In genomic region chr1:82288421-82288990, GRCm38 (mm10) we compare ENCODE assay signal across 8 mouse cellular contexts. TPM values are rescaled to one million over a fixed set of nuclear protein-coding genes. Genes with fewer than 3 reads are reported as not detected.
DNase-seq lines count a peak whose midpoint lies in the region; ATAC-seq and TF ChIP-seq lines count a peak whose summit lies in the region.

No protein-coding gene starts in this region.

- H3K9me3 ChIP-seq in neural tube, embryonic 14.5 days (ENCODE audit: control insufficient read depth, low read length), result no peaks in the 10 kb centered on the region

- 90% methylated on average over 18 of the region's 18 CpGs for WGBS in kidney, adult 2 months
- WGBS in neural tube, embryonic 14.5 days, result 94% methylated on average over 18 of the region's 18 CpGs

- no peaks in the 10 kb centered on the region for H3K27me3 ChIP-seq in kidney, adult 2 months (replicated peaks; ENCODE audit: control insufficient read depth, insufficient read depth, low read length)
- no peaks in the 10 kb centered on the region for H3K27me3 ChIP-seq in neural tube, embryonic 14.5 days (ENCODE audit: control insufficient read depth, insufficient read depth, low read length)

- no peak overlapping the region for H3K4me3 ChIP-seq in kidney, adult 2 months (ENCODE audit: insufficient read depth, low read depth, low read length)
- H3K4me3 ChIP-seq in neural tube, embryonic 14.5 days (ENCODE audit: low read depth, low read length), result peak overlapping the region; percentile 44; the same call in 1 of the 2 replicates

- DNase-seq in kidney, adult 2 months, result no peak
- no peak for DNase-seq in kidney, adult 11 months
- peak; percentile 45 to 51 for DNase-seq in cerebellum, postnatal 25 days
- peak; percentile 31 for DNase-seq in gastrocnemius, postnatal 10 days
- DNase-seq in layer of hippocampus, postnatal 25 days (ENCODE audit: extremely low spot score in 1 of 2, low spot score in 1 of 2), result peak; percentile 24 to 38
- DNase-seq in Muller cell, postnatal 12 days (ENCODE audit: inconsistent ontology term), result no peak
- DNase-seq in adipocyte (ENCODE audit: low spot score), result no peak

- ATAC-seq in neural tube, embryonic 14.5 days (ENCODE audit: low read depth), result no peak

- no peak overlapping the region for H3K9ac ChIP-seq in neural tube, embryonic 14.5 days (replicated peaks; ENCODE audit: low read depth, low read length)

- no peaks in the 10 kb centered on the region for H3K36me3 ChIP-seq in kidney, adult 2 months (ENCODE audit: control insufficient read depth, insufficient read depth, low read length)
- H3K36me3 ChIP-seq in neural tube, embryonic 14.5 days (ENCODE audit: control insufficient read depth, insufficient read depth, low read length), result no peaks in the 10 kb centered on the region; the same call in 1 of the 2 replicates

- H3K4me2 ChIP-seq in neural tube, embryonic 14.5 days (ENCODE audit: low read depth, low read length), result peak overlapping the region; percentile 84

- no peak for TF ChIP-seq POLR2A in kidney, adult 2 months (IDR thresholded peaks at IDR 0.05; ENCODE audit: low read depth, low read length)

- H3K4me1 ChIP-seq in kidney, adult 2 months (ENCODE audit: control insufficient read depth, insufficient read depth, low read length), result peaks cover 6% of the 10 kb centered on the region; the same call in 1 of the 2 replicates
- peaks cover 43% of the 10 kb centered on the region for H3K4me1 ChIP-seq in neural tube, embryonic 14.5 days (ENCODE audit: control insufficient read depth, insufficient read depth, low read length)

- TF ChIP-seq CTCF in kidney, adult 2 months (conservative IDR thresholded peaks at IDR 0.05; ENCODE audit: insufficient read depth, insufficient read length, low read depth, low read length), result 0 out of 2 replicates have a peak, but pooled peaks have one; percentile 3

- no peak overlapping the region for H3K27ac ChIP-seq in kidney, adult 2 months (ENCODE audit: insufficient read depth, low read depth, low read length)
- H3K27ac ChIP-seq in neural tube, embryonic 14.5 days (ENCODE audit: low read depth, low read length), result no peak overlapping the region

RNA-seq across cellular contexts. Expression of gene Irs1, which starts 2.7 kb away (rescaled TPM):
- polyA plus RNA-seq in kidney, adult 2 months (2012; rRNA removed), result 7.1 and 7.4 TPM in 2 replicates
- 10 to 100 TPM; 62.4 to 76.2 TPM for total RNA-seq in gastrocnemius, postnatal 10 days (2021)
- 10 to 100 TPM; 18.8 to 21.7 TPM for total RNA-seq in layer of hippocampus, postnatal 25 days (2021)
- 9.4 and 11.4 TPM in 2 replicates for polyA plus RNA-seq in neural tube, embryonic 14.5 days (2014; fragmentation: Nextera tagmentation; extraction: Ambion mirVana)

RNA-seq across cellular contexts. Expression of gene Rhbdd1, which starts 27.7 kb away (rescaled TPM):
- 12.8 and 13.0 TPM in 2 replicates for polyA plus RNA-seq in kidney, adult 2 months (2012; rRNA removed)
- total RNA-seq in gastrocnemius, postnatal 10 days (2021), result 10 to 100 TPM; 12.2 to 13.2 TPM
- 1 to 10 TPM; 6.7 to 7.6 TPM for total RNA-seq in layer of hippocampus, postnatal 25 days (2021)
- polyA plus RNA-seq in neural tube, embryonic 14.5 days (2014; fragmentation: Nextera tagmentation; extraction: Ambion mirVana), result 2.7 and 3.2 TPM in 2 replicates

RNA-seq across cellular contexts. Expression of gene Gm9747, which starts 55.6 kb away (rescaled TPM):
- polyA plus RNA-seq in kidney, adult 2 months (2012; rRNA removed), result 0.03 TPM in 1 of 2 replicates, not detected in the other
- not detected for total RNA-seq in gastrocnemius, postnatal 10 days (2021)
- not detected for total RNA-seq in layer of hippocampus, postnatal 25 days (2021)
- 33.9 and 35.4 TPM in 2 replicates for polyA plus RNA-seq in neural tube, embryonic 14.5 days (2014; fragmentation: Nextera tagmentation; extraction: Ambion mirVana)

Comparison
In these comparisons a context has a peak if more than half of its experiments do, and no peak if none do; other contexts are left out.
1. DNase-seq: peak in cerebellum, postnatal 25 days (2 of 2), gastrocnemius, postnatal 10 days (single experiment) and layer of hippocampus, postnatal 25 days (2 of 2); none in kidney, adult 2 months (single experiment), kidney, adult 11 months (single experiment), Muller cell, postnatal 12 days (single experiment) and adipocyte (single experiment).